In genomic region chr10:125390011-125390410, GRCm38 (mm10) we compare ENCODE assay signal across 8 mouse cellular contexts. TPM values are rescaled to one million over a fixed set of nuclear protein-coding genes. Genes with fewer than 3 reads are reported as not detected.
DNase-seq lines count a peak whose midpoint lies in the region; ATAC-seq and TF ChIP-seq lines count a peak whose summit lies in the region.

No protein-coding gene starts in this region.

- TF ChIP-seq EP300 in heart, postnatal 0 days (IDR thresholded peaks at IDR 0.05; ENCODE audit: low read depth) = no peak

- no peak for TF ChIP-seq CTCF in spleen, adult 2 months (IDR thresholded peaks at IDR 0.05; ENCODE audit: extremely low read depth, insufficient read depth, insufficient read length, insufficient replicate concordance)
- TF ChIP-seq CTCF in heart, postnatal 0 days (IDR thresholded peaks at IDR 0.05; ENCODE audit: low read depth) = no peak

- H3K4me1 ChIP-seq in spleen, adult 2 months (ENCODE audit: control insufficient read depth, insufficient read depth, insufficient read length) = peaks cover 9% of the 10 kb centered on the region; the same call in 1 of the 2 replicates
- H3K4me1 ChIP-seq in heart, postnatal 0 days (ENCODE audit: control insufficient read depth, insufficient read depth) = 0 out of 2 replicates have a peak, but pooled peaks cover 4% of the 10 kb centered on the region
- H3K4me1 ChIP-seq in liver, embryonic 15.5 days (replicated peaks) = peaks cover 7% of the 10 kb centered on the region; the same call in 1 of the 2 replicates
- H3K4me1 ChIP-seq in stomach, embryonic 15.5 days = peaks cover 6% of the 10 kb centered on the region; the same call in 1 of the 2 replicates

- peak overlapping the region; percentile 95; the same call in 1 of the 2 replicates for H3K4me2 ChIP-seq in heart, postnatal 0 days (ENCODE audit: low read depth, low read length)
- peak overlapping the region; percentile 71; the same call in 1 of the 2 replicates for H3K4me2 ChIP-seq in liver, embryonic 15.5 days
- peak overlapping the region; percentile 93 for H3K4me2 ChIP-seq in stomach, embryonic 15.5 days

- H3K27me3 ChIP-seq in spleen, adult 2 months (ENCODE audit: control insufficient read depth, insufficient read depth, low read length) = no peaks in the 10 kb centered on the region
- H3K27me3 ChIP-seq in heart, postnatal 0 days (ENCODE audit: control insufficient read depth, insufficient read depth, low read length) = no peaks in the 10 kb centered on the region
- peaks cover 7% of the 10 kb centered on the region; the same call in 1 of the 2 replicates for H3K27me3 ChIP-seq in liver, embryonic 15.5 days
- H3K27me3 ChIP-seq in stomach, embryonic 15.5 days (replicated peaks) = no peaks in the 10 kb centered on the region

- H3K9me3 ChIP-seq in heart, postnatal 0 days (replicated peaks; ENCODE audit: control insufficient read depth, low read length) = no peaks in the 10 kb centered on the region
- no peaks in the 10 kb centered on the region for H3K9me3 ChIP-seq in liver, embryonic 15.5 days (replicated peaks)
- H3K9me3 ChIP-seq in stomach, embryonic 15.5 days = no peaks in the 10 kb centered on the region

- no peaks in the 10 kb centered on the region for H3K36me3 ChIP-seq in spleen, adult 2 months (ENCODE audit: control insufficient read depth, insufficient read depth, low read length)
- H3K36me3 ChIP-seq in heart, postnatal 0 days (replicated peaks; ENCODE audit: control insufficient read depth, insufficient read depth, low read length) = no peaks in the 10 kb centered on the region
- no peaks in the 10 kb centered on the region for H3K36me3 ChIP-seq in liver, embryonic 15.5 days (replicated peaks)
- H3K36me3 ChIP-seq in stomach, embryonic 15.5 days = no peaks in the 10 kb centered on the region

- H3K27ac ChIP-seq in spleen, adult 2 months (ENCODE audit: insufficient read depth, low read length) = peak overlapping the region; percentile 83; the same call in 1 of the 2 replicates
- H3K27ac ChIP-seq in heart, postnatal 0 days (ENCODE audit: low read depth) = no peak overlapping the region
- 0 out of 2 replicates have a peak overlapping the region, but pooled peaks have one; percentile 33 for H3K27ac ChIP-seq in liver, embryonic 15.5 days (replicated peaks)
- H3K27ac ChIP-seq in stomach, embryonic 15.5 days = no peak overlapping the region

- DNase-seq in spleen, adult 2 months (ENCODE audit: low read depth in 1 of 2, low spot score in 2 of 2) = no peak
- DNase-seq in spleen, postnatal 10 days (ENCODE audit: low spot score in 2 of 2) = no peak
- no peak for DNase-seq in heart, postnatal 0 days (ENCODE audit: low spot score)
- no peak for DNase-seq in right cerebral cortex, postnatal 14 days
- DNase-seq in yolk sac, embryonic 10.5 days (ENCODE audit: low spot score) = no peak

- WGBS in spleen, adult 2 months = 23% methylated on average over 6 of the region's 6 CpGs
- 81% methylated on average over 6 of the region's 6 CpGs for WGBS in heart, postnatal 0 days
- WGBS in liver, embryonic 15.5 days (ENCODE audit: insufficient replicate concordance) = 31% methylated on average over 6 of the region's 6 CpGs
- 68% methylated on average over 6 of the region's 6 CpGs for WGBS in stomach, embryonic 15.5 days

- H3K9ac ChIP-seq in heart, postnatal 0 days (replicated peaks; ENCODE audit: low read depth, low read length) = no peak overlapping the region
- H3K9ac ChIP-seq in liver, embryonic 15.5 days = no peak overlapping the region
- H3K9ac ChIP-seq in stomach, embryonic 15.5 days = no peak overlapping the region

- no peak for TF ChIP-seq POLR2A in spleen, adult 2 months (IDR thresholded peaks at IDR 0.05; ENCODE audit: low read depth, low read length)

- ATAC-seq in heart, postnatal 0 days (ENCODE audit: insufficient read depth, low read depth) = no peak
- ATAC-seq in liver, embryonic 15.5 days (ENCODE audit: insufficient read depth) = no peak
- ATAC-seq in stomach, embryonic 15.5 days (ENCODE audit: insufficient read depth, low FRiP score, low read depth) = no peak
- no peak for ATAC-seq in erythroblast, adult 5-6 weeks (replicated peaks; ENCODE audit: low FRiP score, poor library complexity, severe bottlenecking)

- no peak overlapping the region for H3K4me3 ChIP-seq in spleen, adult 2 months (ENCODE audit: extremely low read depth, insufficient read depth, insufficient read length)
- no peak overlapping the region for H3K4me3 ChIP-seq in heart, postnatal 0 days (ENCODE audit: low read depth, low read length)
- H3K4me3 ChIP-seq in liver, embryonic 15.5 days (replicated peaks) = no peak overlapping the region
- H3K4me3 ChIP-seq in stomach, embryonic 15.5 days (replicated peaks) = no peak overlapping the region

RNA-seq across cellular contexts. Expression of gene Slc16a7, which starts 0.7 kb away (rescaled TPM):
- 2.6 and 3.8 TPM in 2 replicates for polyA plus RNA-seq in spleen, adult 2 months (2012; rRNA removed)
- 7.9 and 9.2 TPM in 2 replicates for total RNA-seq in heart, postnatal 0 days (2014; rRNA removed; ENCODE audit: low replicate concordance)
- polyA plus RNA-seq in heart, postnatal 0 days (2015; fragmentation: Nextera tagmentation; extraction: Ambion mirVana) = 3.3 TPM in 2 replicates
- polyA plus RNA-seq in liver, embryonic 15.5 days (2015; fragmentation: Nextera tagmentation; extraction: Ambion mirVana) = 11.3 and 11.6 TPM in 2 replicates
- 7.7 and 10.1 TPM in 2 replicates for polyA plus RNA-seq in stomach, embryonic 15.5 days (2015; fragmentation: Nextera tagmentation; extraction: Ambion mirVana)
- 1.9 and 2.9 TPM in 2 replicates for total RNA-seq in erythroblast, adult 5-6 weeks (2015; ENCODE audit: low replicate concordance)
- total RNA-seq in erythroblast, adult 5-6 weeks (2017; ENCODE audit: low replicate concordance) = 3.7 and 4.7 TPM in 2 replicates

Comparison
In these comparisons a context has a peak if more than half of its experiments do, and no peak if none do; other contexts are left out.
1. H3K27ac ChIP-seq: peak in spleen, adult 2 months (single experiment) and liver, embryonic 15.5 days (single experiment); none in heart, postnatal 0 days (single experiment) and stomach, embryonic 15.5 days (single experiment).
2. Peak in every context shown above with its lines, with median percentiles within 50 percentile points of each other: H3K4me2 ChIP-seq.